Mouse (Mus musculus) embryonic facial prominence, embryonic 11.5 days (tissue): ENCODE data around the gene Mgl2. TPM values are rescaled to one million over a fixed set of nuclear protein-coding genes. Genes with fewer than 3 reads are reported as not detected.

Experiments used
- ATAC-seq: fragments of 200-750 bp; cut with Nextera tagmentation; replicated peaks from 2 replicates; pipeline ENCODE4 v1.8.0; 2017; ENCODE audit warnings: low read depth; ENCODE audit not compliant: insufficient number of reproducible peaks, low FRiP score, low TSS enrichment
- DNase-seq: peaks from one replicate; pipeline ENCODE4 v3.0.0-alpha.2; 2015; ENCODE audit warnings: low spot score
- H3K27ac ChIP-seq: fragments of 300-500 bp; sonication (generic); replicated peaks from 2 replicates; pipeline ENCODE4 v1.5.1; 2014; ENCODE audit warnings: mild to moderate bottlenecking, low read depth, low read length, control low read depth
- H3K27me3 ChIP-seq: fragments of 300-500 bp; sonication (generic); 2 replicates; pipeline ENCODE4 v1.6.1; 2014; ENCODE audit warnings: mild to moderate bottlenecking, low read length, moderate library complexity, mixed read lengths; ENCODE audit not compliant: control insufficient read depth, insufficient read depth
- H3K36me3 ChIP-seq: fragments of 300-500 bp; sonication (generic); replicated peaks from 2 replicates; pipeline ENCODE4 v1.6.1; 2014; ENCODE audit warnings: low read depth, mild to moderate bottlenecking, low read length, moderate library complexity, mixed read lengths; ENCODE audit not compliant: control insufficient read depth, insufficient read depth
- H3K4me1 ChIP-seq: fragments of 300-500 bp; sonication (generic); 2 replicates; pipeline ENCODE4 v1.6.1; 2014; ENCODE audit warnings: low read length, mixed read lengths; ENCODE audit not compliant: control insufficient read depth, insufficient read depth
- H3K4me2 ChIP-seq: fragments of 300-500 bp; sonication (generic); 2 replicates; pipeline ENCODE4 v1.6.1; 2014; ENCODE audit warnings: low read depth, mild to moderate bottlenecking, control low read depth, low read length, moderate library complexity
- H3K4me3 ChIP-seq: fragments of 300-500 bp; sonication (generic); 2 replicates; pipeline ENCODE4 v1.5.1; 2014; ENCODE audit warnings: low read depth, low read length, control low read depth
- H3K9ac ChIP-seq: fragments of 300-500 bp; sonication (generic); replicated peaks from 2 replicates; pipeline ENCODE4 v1.6.1; 2014; ENCODE audit warnings: mild to moderate bottlenecking, control low read depth, low read length
- H3K9me3 ChIP-seq: fragments of 300-500 bp; sonication (generic); replicated peaks from 2 replicates; pipeline ENCODE4 v1.6.1; 2016; ENCODE audit warnings: mild to moderate bottlenecking, low read length, inconsistent platforms, mixed read lengths; ENCODE audit not compliant: control insufficient read depth
- WGBS: fragments of 180-500 bp; shearing (Covaris S2); extraction: QIAGEN DNeasy Blood & Tissue Kit; methylation state at CpG from one replicate; pipeline ENCODE4 v1.1.7; 2014; 5-methylcytosine and 5-hydroxymethylcytosine counted together
- polyA plus RNA-seq: library from polyadenylated mRNA; unstranded; fragments of >200 nt; fragmentation: Nextera tagmentation; extraction: Ambion mirVana; gene quantifications from 2 replicates; pipeline ENCODE4 v1.2.1, GENCODE M21; 2014

Mgl2 gene
- 0.39 TPM in 1 of 2 replicates, not detected in the other for polyA plus RNA-seq

DNA sequence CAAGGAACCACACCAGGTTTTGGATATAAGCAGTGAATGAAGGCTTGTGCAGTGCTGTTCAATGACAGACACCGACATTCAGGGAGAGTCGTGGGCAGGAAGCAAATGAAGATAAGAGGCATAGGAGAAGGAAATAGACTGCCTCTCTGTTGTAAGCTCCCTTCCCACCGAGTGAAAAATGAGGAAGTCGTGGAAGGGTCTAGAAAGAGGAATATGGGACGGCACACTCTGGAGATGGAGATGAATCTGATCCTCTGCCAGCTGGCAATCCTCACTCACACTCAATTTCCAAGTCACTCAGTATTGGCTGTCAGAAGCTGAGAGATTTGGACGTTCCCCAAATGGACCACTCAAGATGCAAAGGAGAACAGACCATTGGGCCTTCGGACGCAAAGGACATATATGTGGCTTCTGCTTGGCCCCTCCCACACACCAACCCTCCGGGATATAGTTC is at the start of gene Mgl2:
TSS of gene Mgl2 (plus strand) at position 404 of the 454 bp plus-strand sequence.
- ATAC-seq, result no peak
- no peak within 1 kb of the TSS for H3K4me3 ChIP-seq
- H3K27me3 ChIP-seq, result no peaks in the 10 kb centered on the region
- no peaks in the 10 kb centered on the region for H3K36me3 ChIP-seq
- H3K27ac ChIP-seq, result no peak within 1 kb of the TSS
- no peak within 1 kb of the TSS for H3K4me2 ChIP-seq
- H3K9me3 ChIP-seq, result no peaks in the 10 kb centered on the region
- DNase-seq, result no peak
- H3K4me1 ChIP-seq, result no peaks in the 10 kb centered on the region
- WGBS, result 91% methylated on average over 9 of the region's 9 CpGs
- no peak within 1 kb of the TSS for H3K9ac ChIP-seq

DNA sequence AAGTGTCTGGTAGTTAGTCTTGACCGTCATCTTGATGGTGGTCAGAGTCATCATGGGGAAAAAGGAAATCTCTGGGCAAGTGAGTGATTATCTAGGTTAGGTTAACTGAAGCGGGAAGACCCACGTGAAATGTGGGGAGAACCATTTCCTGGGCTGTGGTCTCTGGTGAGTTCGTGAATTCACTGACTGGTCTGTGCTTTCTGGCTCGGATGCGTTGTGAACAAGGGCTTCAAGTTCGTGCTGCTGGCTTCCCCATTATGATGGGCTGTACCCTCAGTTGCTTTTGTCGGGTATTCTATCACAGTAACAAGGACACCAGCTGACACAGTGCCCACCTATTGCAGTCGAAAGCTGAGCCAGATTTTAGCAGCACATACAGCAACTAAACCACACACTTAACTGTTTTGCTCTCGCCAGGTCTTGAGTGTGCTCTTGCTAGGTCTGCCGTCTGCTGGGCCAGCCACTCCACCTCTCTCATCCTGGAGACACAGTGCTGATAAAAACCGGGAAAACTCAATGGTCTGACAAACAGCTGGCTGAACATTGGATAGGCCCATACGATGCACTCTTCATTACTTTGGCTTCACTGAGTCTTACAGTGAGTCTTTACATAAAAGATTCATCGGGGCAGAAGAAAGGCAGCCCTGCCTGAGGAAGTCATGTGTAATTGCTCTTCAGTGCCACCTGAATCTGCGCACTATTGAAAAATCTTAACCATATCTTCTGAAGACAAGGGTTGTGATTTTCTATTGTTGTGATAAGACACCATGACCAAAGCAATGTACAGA is 49.1 kb upstream of the Mgl2 start:
- Histone ChIP-seq H3K27me3 (no peaks in the 10 kb centered on the region), H3K9ac (no peak overlapping the region), H3K27ac (no peak overlapping the region), H3K36me3 (no peaks in the 10 kb centered on the region), H3K4me1 (no peaks in the 10 kb centered on the region), H3K4me2 (no peak overlapping the region), H3K4me3 (no peak overlapping the region), H3K9me3 (no peaks in the 10 kb centered on the region)
- 86% methylated on average over 15 of the region's 15 CpGs for WGBS
- ATAC-seq (no peak), DNase-seq (no peak)

DNA sequence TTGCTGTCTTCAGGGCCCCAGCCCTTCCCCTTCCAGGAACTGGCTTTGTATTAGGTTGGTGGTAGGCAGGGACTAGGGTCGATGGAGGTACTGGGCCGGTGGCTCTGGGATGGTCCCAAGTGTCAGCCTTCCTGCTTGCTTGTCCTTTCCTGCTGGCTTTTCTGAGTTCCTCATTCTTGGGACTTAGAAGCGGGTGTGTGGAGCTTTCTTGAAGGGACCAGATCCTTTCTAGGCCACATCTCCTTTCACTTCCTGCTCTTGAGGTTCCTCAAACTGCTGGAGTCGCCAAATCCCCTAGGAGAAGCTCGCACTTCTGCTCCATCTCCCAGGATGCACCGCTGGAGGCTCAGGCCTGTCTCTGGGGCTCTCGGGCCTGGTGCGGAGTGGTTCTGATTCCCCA is 45.6 kb upstream of the Mgl2 start:
- H3K9ac ChIP-seq, result no peak overlapping the region
- no peaks in the 10 kb centered on the region for H3K4me1 ChIP-seq
- 80% methylated on average over 8 of the region's 8 CpGs for WGBS
- no peaks in the 10 kb centered on the region for H3K9me3 ChIP-seq
- no peak for ATAC-seq
- H3K27ac ChIP-seq, result no peak overlapping the region
- H3K4me2 ChIP-seq, result no peak overlapping the region
- no peaks in the 10 kb centered on the region for H3K36me3 ChIP-seq
- H3K27me3 ChIP-seq, result no peaks in the 10 kb centered on the region
- no peak for DNase-seq
- no peak overlapping the region for H3K4me3 ChIP-seq

DNA sequence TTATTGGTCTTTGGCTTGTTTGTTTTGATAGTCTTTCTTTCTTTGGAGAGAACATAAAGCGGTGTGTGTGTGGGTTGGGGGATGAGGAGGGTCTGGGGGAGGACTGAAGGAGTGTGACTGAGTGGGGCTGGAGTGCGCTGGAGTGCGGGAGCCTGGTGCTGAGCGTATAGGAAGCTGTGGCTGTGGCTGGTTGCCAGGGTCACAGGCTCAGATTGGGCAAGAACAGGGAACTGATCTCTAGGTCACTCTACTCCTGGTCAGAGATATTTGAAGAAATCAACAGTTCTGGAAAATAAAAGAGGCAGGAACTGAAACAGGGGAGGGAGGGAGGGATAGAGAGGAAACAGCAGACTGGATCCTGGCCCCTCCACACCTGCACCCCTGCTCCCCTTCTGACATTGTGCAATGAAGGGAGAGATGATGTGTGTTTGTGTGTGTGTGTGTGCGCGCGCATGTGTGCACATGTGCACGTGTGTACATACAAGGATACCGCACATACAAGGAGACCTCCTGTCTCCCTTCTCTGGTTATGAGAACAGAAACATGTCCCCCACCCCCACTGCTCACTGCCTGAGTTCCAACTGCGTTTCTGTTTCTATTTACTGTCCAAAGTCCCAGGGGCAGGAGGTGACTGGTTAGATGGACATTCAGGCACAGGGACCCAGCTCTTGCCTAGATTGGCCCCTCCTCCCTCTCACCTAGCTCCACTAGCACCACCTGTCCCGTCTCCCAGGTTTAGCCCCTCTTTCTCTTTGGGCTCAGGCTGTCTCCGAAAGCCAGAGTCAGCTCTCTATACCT is 37.9 kb upstream of the Mgl2 start, which contains the start of gene Asgr2:
TSS of gene Asgr2 (plus strand) at position 659 of the 798 bp plus-strand sequence.
- ATAC-seq (no peak), DNase-seq (no peak)
- Histone ChIP-seq H3K4me3 (no peak within 1 kb of the TSS), H3K27ac (no peak within 1 kb of the TSS), H3K36me3 (no peaks in the 10 kb centered on the region), H3K9ac (no peak within 1 kb of the TSS), H3K27me3 (no peaks in the 10 kb centered on the region), H3K4me2 (no peak within 1 kb of the TSS), H3K4me1 (no peaks in the 10 kb centered on the region), H3K9me3 (no peaks in the 10 kb centered on the region)
- WGBS, result 78% methylated on average over 12 of the region's 12 CpGs

DNA sequence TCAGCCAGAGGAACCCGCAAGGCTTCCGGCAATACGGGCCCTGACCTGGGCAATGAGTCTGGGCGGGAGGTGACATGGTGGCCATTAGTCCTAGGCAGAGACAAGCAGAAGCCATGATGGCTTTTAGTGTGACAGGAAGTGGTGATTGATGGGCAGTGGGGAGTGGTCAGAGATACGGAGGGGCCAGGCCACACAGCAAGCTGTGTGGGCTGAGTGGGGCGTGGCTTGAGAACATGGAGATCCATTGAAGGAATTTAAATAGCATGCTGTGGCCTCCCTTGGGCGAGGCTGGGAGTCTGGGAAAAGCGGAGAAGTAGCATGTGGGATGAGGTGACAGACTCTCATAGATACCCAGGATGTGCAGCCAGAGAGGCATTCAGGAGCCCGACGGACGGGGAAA is 32.7 kb upstream of the Mgl2 start:
- no peak overlapping the region for H3K9ac ChIP-seq
- WGBS, result 76% methylated on average over 11 of the region's 11 CpGs
- no peak overlapping the region for H3K27ac ChIP-seq
- no peaks in the 10 kb centered on the region for H3K9me3 ChIP-seq
- no peak for DNase-seq
- H3K4me2 ChIP-seq, result no peak overlapping the region
- no peaks in the 10 kb centered on the region for H3K27me3 ChIP-seq
- no peak overlapping the region for H3K4me3 ChIP-seq
- no peaks in the 10 kb centered on the region for H3K4me1 ChIP-seq
- ATAC-seq, result no peak
- no peaks in the 10 kb centered on the region for H3K36me3 ChIP-seq

DNA sequence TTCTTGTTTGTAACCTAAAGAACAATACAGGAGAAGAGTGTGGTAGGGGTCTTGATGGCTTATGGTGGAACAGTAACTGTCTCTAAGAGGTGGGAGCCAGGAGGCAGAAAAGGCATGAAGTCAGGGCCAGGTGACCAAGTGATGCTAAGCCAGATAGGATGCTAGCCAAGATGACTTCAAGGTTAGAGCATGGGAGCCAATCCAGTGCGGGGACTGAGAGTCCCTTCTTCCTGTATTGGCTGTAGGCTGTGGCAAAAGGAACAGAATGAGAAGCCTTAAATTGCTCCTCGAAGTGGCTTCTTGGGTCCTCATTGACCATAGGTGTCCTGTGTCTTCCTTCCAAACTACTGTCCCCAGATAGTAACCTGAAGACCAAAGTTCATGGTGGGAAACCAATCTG is 31.0 kb upstream of the Mgl2 start:
- no peaks in the 10 kb centered on the region for H3K36me3 ChIP-seq
- ATAC-seq (no peak), DNase-seq (no peak)
- H3K4me1 ChIP-seq, result no peaks in the 10 kb centered on the region
- H3K9me3 ChIP-seq, result no peaks in the 10 kb centered on the region
- no peak overlapping the region for H3K4me2 ChIP-seq
- no peak overlapping the region for H3K27ac ChIP-seq
- no peak overlapping the region for H3K9ac ChIP-seq
- 90% methylated on average over 2 of the region's 2 CpGs for WGBS
- no peaks in the 10 kb centered on the region for H3K27me3 ChIP-seq
- no peak overlapping the region for H3K4me3 ChIP-seq

DNA sequence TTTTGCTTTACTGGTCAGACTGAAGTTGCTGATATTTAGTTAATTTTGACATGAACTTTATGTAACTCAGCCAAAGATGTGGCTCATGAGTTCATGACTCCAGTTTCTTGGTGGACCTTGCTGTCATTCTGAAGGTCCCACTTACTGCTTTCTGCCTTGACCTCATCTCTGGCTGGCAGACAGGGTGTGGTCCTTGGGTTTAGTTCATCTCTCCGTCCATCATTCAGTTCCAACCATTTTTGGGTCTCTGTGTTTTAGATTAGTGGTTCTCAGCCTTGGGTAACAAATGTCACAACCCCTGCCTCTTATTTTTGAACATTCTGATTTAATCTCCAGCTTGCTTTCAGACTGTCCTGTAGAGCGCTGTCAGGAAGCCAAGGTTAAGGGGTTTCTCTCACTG is 30.3 kb upstream of the Mgl2 start:
- no peaks in the 10 kb centered on the region for H3K27me3 ChIP-seq
- H3K36me3 ChIP-seq, result no peaks in the 10 kb centered on the region
- ATAC-seq, result no peak
- no peaks in the 10 kb centered on the region for H3K4me1 ChIP-seq
- H3K9ac ChIP-seq, result no peak overlapping the region
- no peak overlapping the region for H3K4me3 ChIP-seq
- 75% methylated on average over 2 of the region's 2 CpGs for WGBS
- H3K27ac ChIP-seq, result no peak overlapping the region
- H3K4me2 ChIP-seq, result no peak overlapping the region
- H3K9me3 ChIP-seq, result no peaks in the 10 kb centered on the region
- DNase-seq, result no peak
